8 mouse cellular contexts compared by ENCODE assay signal in genomic region chr13:51313129-51313850, GRCm38 (mm10).
DNase-seq lines count a peak whose midpoint lies in the region; ATAC-seq and TF ChIP-seq lines count a peak whose summit lies in the region.

No protein-coding gene starts in this region.

- TF ChIP-seq POLR2A in embryonic fibroblast, embryonic 13.5 days (IDR thresholded peaks at IDR 0.05; ENCODE audit: low read depth, low read length), result no peak

- H3K9me3 ChIP-seq in hindbrain, embryonic 14.5 days (ENCODE audit: control insufficient read depth, low read length), result no peaks in the 10 kb centered on the region
- H3K9me3 ChIP-seq in lung, postnatal 0 days (ENCODE audit: low read length), result no peaks in the 10 kb centered on the region
- H3K9me3 ChIP-seq in forebrain, embryonic 15.5 days, result no peaks in the 10 kb centered on the region

- no peaks in the 10 kb centered on the region for H3K27me3 ChIP-seq in hindbrain, embryonic 14.5 days (ENCODE audit: control insufficient read depth, insufficient read depth, low read length)
- no peaks in the 10 kb centered on the region for H3K27me3 ChIP-seq in lung, postnatal 0 days (replicated peaks; ENCODE audit: insufficient read depth, low read length)
- H3K27me3 ChIP-seq in forebrain, embryonic 15.5 days, result no peaks in the 10 kb centered on the region

- peaks cover 35% of the 10 kb centered on the region for H3K4me1 ChIP-seq in embryonic fibroblast, embryonic 13.5 days (ENCODE audit: control insufficient read depth, insufficient read depth, low read length)
- H3K4me1 ChIP-seq in hindbrain, embryonic 14.5 days (replicated peaks; ENCODE audit: control insufficient read depth, insufficient read depth, low read length), result peaks cover 27% of the 10 kb centered on the region
- peaks cover 4% of the 10 kb centered on the region; the same call in 1 of the 2 replicates for H3K4me1 ChIP-seq in lung, postnatal 0 days (ENCODE audit: insufficient read depth, low read depth, low read length)
- peaks cover 24% of the 10 kb centered on the region for H3K4me1 ChIP-seq in forebrain, embryonic 15.5 days

- no peak overlapping the region for H3K4me3 ChIP-seq in embryonic fibroblast, embryonic 13.5 days (ENCODE audit: insufficient read depth, low read length)
- H3K4me3 ChIP-seq in hindbrain, embryonic 14.5 days (replicated peaks; ENCODE audit: low read length), result no peak overlapping the region
- no peak overlapping the region for H3K4me3 ChIP-seq in lung, postnatal 0 days (ENCODE audit: low read depth, low read length)
- H3K4me3 ChIP-seq in forebrain, embryonic 15.5 days, result no peak overlapping the region

- TF ChIP-seq EP300 in lung, postnatal 0 days (IDR thresholded peaks at IDR 0.05), result peak; percentile 40; the same call in 1 of the 2 replicates

- peak; percentile 70 for DNase-seq in adipocyte (ENCODE audit: low spot score)
- DNase-seq in hindbrain, embryonic 14.5 days (ENCODE audit: low spot score), result no peak
- peak; percentile 64 for DNase-seq in lung, postnatal 0 days (ENCODE audit: low spot score)
- DNase-seq in cerebellum, adult 9-11 months, result no peak
- no peak for DNase-seq in thymus, postnatal 14 days

- H3K36me3 ChIP-seq in hindbrain, embryonic 14.5 days (replicated peaks; ENCODE audit: control insufficient read depth, insufficient read depth), result no peaks in the 10 kb centered on the region
- H3K36me3 ChIP-seq in lung, postnatal 0 days (ENCODE audit: insufficient read depth, low read length), result no peaks in the 10 kb centered on the region
- H3K36me3 ChIP-seq in forebrain, embryonic 15.5 days, result no peaks in the 10 kb centered on the region

- H3K27ac ChIP-seq in embryonic fibroblast, embryonic 13.5 days (ENCODE audit: insufficient read depth, low read length), result peak overlapping the region; percentile 96
- H3K27ac ChIP-seq in hindbrain, embryonic 14.5 days, result peak overlapping the region; percentile 4
- H3K27ac ChIP-seq in lung, postnatal 0 days (ENCODE audit: low read length), result peak overlapping the region; percentile 52; the same call in 1 of the 2 replicates
- no peak overlapping the region for H3K27ac ChIP-seq in forebrain, embryonic 15.5 days (replicated peaks)

- no peak overlapping the region for H3K9ac ChIP-seq in hindbrain, embryonic 14.5 days
- no peak overlapping the region for H3K9ac ChIP-seq in lung, postnatal 0 days (replicated peaks; ENCODE audit: low read depth)
- no peak overlapping the region for H3K9ac ChIP-seq in forebrain, embryonic 15.5 days (replicated peaks)

- no peak for ATAC-seq in hindbrain, embryonic 14.5 days (ENCODE audit: low FRiP score)
- peak; percentile 67 for ATAC-seq in lung, postnatal 0 days
- ATAC-seq in forebrain, embryonic 15.5 days (replicated peaks), result no peak
- ATAC-seq in CD4-positive, CD25-positive, alpha-beta regulatory T cell, adult 4 months, result no peak

- no peak for TF ChIP-seq CTCF in embryonic fibroblast, embryonic 13.5 days (IDR thresholded peaks at IDR 0.05; ENCODE audit: borderline replicate concordance, insufficient read depth, low read length)
- no peak for TF ChIP-seq CTCF in lung, postnatal 0 days (IDR thresholded peaks at IDR 0.05)

- WGBS in hindbrain, embryonic 14.5 days, result 64% methylated on average over 5 of the region's 5 CpGs
- WGBS in lung, postnatal 0 days, result 34% methylated on average over 5 of the region's 5 CpGs
- WGBS in forebrain, embryonic 15.5 days, result 48% methylated on average over 5 of the region's 5 CpGs

- H3K4me2 ChIP-seq in hindbrain, embryonic 14.5 days (replicated peaks), result no peak overlapping the region
- H3K4me2 ChIP-seq in lung, postnatal 0 days (replicated peaks; ENCODE audit: low read depth, low read length), result no peak overlapping the region
- no peak overlapping the region for H3K4me2 ChIP-seq in forebrain, embryonic 15.5 days (replicated peaks)

Comparison
In these comparisons a context has a peak if more than half of its experiments do, and no peak if none do; other contexts are left out.
1. DNase-seq: peak in adipocyte (single experiment) and lung, postnatal 0 days (single experiment); none in hindbrain, embryonic 14.5 days (single experiment), cerebellum, adult 9-11 months (single experiment) and thymus, postnatal 14 days (single experiment).